Mouse (Mus musculus) heart, adult 18-20 months (tissue): ENCODE measurements at regions not wholly inside any gene's neighbourhood (a gene's known extent, or its start where the extent isn't known, plus 50 kb on each side); places are given as distances from the start of the nearest gene placed in this dataset.

ENCODE experiments used
- DNase-seq, 2 experiments: peaks; one replicate each; pipeline ENCODE4 v3.0.0; 2021 to 2022; ENCODE audit warnings: mixed read lengths in 1 of 2

- peak; percentile 14 to 63 for DNase-seq
Measured at GRCm38 (mm10) chr8:79587258-79587657, 52.2 kb upstream of the Otud4 start.

DNA sequence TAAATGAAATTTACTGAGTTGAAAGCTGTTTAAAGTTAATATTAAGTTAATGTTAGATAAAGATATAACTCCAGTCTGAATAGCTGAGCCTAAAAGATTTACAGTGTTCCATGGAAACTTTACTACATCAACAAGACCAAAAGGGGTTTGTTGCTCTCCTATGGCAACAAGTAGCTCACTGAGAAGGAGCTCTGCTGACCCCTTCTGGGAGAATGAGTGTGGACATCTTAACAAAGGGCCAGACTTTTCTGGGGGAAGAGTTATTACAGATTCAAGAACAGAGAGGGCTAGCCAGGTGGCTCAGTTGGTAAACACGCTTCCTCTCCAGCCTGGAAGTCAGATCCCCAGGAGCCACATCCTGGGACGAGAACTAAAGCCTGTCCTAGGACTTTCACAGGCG, 54.5 kb upstream of the Otud4 start:
- peak; percentile 51 to 80 for DNase-seq

GRCm38 (mm10) chr8:79583326-79583725, 56.1 kb upstream of the Otud4 start:
- DNase-seq = peak; percentile 11 to 21

DNA sequence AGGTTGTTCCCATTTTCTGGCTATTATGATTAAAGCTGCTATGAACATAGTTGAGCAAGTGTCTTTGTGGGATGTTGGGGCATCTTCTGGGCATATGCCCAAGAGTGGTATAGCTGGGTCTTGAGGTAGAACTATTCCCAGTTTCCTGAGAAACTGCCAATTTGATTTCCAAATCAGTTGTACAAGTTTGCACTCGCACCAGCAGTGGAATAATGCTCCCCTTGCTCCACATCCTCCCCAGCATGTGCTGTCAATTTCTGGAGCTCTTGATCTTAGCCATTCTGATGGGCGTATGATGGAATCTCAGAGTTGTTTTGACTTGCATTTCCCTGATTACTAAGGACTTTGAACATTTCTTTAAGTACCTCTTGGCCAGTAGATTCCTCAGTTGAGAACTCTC, 57.2 kb upstream of the Otud4 start:
- no peak for DNase-seq

DNA sequence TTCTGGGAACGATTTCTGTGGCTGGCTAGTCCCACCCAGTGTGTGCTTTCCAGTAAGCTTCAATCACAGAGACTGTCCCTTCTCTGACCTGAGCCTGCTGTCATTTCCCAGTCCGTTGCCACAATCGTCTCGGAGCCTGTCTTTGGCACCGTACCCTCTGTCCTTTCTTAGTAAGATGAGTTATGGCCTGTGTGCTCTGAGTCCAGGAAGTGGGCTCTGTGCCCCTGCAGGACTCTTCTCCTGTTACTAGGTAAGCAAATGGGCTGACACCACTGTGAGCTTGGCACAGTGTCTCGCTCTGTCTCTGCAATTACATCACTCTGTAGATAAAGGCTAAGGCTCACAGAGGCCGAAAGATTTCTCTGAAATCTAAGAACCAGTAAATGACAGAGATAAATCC, 63.3 kb upstream of the Otud4 start:
- peak; percentile 11 to 12 for DNase-seq

GRCm38 (mm10) chr8:79575175-79575734, 64.2 kb upstream of the Otud4 start:
- no peak for DNase-seq

DNA sequence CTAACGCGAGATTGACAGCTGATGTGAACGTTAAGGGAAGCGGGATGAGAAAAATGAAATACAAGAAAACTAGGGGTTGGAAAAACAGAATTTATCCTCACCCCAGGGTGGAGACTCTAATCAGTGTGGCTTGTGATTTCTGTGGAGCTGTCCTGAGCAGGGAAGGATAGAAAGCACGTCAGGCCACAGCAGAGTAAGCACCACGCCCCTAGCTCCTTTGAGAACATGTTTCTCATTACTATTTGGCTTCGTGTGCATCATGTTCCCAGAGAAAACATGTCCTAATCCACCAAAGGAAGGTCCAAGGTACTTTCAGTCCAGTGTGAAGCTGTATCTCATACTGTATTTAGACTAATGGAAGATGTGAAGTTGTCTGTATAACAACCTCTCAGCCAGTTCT, 65.9 kb upstream of the Otud4 start:
- no peak for DNase-seq

DNA sequence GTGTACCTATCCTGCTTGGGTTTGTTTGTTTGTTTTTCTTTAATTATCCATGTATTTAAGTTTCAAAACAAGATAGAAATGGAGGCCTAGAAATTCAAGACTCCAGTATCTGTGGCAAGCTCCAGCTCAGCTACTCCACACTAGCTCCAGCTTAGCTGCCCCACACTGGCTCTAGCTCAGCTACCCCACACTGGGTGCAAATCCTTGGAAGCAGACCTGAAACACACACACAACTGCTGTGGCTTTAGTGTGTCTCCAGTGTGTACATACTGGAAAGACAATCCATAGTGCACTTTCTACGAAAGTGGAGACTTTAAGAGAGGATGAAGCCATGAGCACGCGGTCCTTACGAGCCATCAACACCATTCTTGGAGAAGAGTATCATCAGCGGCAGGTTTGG, 66.9 kb upstream of the Otud4 start:
- no peak for DNase-seq

DNA sequence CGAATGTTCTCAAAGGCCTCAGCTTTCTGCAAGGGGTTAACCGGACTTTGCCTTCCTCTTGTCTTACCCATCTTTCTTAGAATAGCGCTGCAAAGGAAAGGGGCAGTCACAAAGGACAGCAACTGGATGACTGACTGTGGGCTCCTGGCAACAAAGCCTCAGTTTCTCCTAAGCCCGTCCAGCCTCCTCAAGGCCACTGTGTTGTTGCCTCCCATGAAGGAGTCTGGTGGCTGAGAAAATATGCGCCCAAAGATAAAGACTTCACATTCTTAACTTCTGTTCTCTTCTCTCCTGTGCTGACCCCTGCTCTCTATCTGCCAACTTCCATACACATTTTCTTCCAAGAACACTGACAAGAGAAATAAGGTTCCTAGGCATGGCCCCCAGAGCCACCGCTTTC, 76.3 kb upstream of the Otud4 start:
- DNase-seq = no peak

DNA sequence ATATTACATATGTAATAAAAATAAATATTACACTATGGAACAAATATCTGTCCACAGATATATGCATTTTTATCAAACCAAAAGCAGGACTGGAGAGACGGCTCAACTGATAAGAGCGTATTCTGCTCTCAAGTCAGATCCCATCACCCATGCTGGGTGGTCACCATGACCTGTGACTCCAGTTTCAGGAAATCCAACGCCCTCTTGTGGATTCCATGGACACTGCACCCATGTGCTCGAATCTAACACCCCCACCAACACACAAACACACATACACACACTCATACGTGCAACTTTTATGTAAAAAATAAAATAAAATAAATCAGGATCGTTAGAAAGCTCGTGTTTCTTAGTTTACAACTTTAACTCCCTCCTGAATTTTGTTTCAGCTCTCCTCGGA, 76.7 kb upstream of the Otud4 start:
- peak in 1 of 2 experiments; percentile 49 for DNase-seq

GRCm38 (mm10) chr8:79562071-79562581, 77.3 kb upstream of the Otud4 start:
- DNase-seq = peak; percentile 56 to 64

DNA sequence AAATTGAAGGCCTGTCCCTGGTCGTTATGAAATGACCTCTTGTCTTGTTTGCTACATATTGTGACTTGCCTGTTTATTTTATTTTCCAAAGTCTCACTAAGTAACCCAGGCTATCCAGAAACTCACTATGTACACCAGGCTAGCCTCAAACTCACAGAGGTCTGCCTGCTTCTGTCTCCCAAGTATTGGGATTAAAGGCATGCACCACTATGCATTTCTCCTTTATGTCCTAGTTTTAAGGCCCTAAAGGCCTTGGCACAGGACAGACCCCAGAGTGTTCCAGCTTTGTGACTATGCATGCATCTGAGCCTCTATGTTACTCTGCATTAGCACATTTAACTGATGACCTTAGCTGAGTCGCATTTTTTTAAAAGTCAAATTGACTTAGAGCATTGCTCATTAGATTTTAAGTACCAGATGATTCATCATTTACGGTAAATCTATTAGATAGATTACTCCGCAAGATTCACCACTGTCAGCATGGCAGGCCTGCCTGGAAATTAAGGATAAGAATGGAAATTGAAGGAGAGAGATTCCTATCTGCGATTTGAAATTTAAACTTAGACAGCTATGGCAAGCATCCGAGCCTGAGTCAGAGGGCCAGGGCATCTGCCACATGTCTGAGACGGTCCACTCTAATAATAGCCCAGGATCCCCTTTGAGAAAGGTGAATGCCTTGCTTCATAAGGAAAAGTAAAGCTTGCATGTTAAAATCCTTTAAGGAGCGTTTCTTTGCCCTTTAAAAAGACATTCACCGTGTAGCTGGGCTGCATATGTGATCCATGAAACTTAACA, 78.0 kb upstream of the Otud4 start:
- no peak for DNase-seq

DNA sequence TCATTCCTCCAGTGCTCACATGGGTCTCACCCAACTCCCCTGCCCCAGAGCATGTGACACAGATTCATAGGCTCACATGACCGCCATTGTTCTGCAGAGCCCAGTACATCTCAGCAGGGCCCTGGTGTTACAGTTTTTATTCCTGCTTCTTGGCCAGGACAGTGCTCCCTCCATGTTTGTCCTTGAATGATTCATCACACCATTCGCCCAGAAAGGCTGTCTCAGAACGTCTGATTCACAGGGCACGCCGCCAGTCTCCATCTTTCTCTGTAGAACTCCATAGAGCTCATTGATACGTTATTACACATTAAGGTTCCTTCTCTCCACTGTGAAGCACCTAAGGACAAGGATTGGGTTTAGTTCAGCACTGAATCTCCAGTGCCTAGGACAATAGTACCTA, 79.9 kb upstream of the Otud4 start:
- no peak for DNase-seq

- DNase-seq = no peak
Measured at GRCm38 (mm10) chr8:79554311-79554710, 85.1 kb upstream of the Otud4 start.

- DNase-seq = peak in 1 of 2 experiments; percentile 7
Measured at GRCm38 (mm10) chr8:79550151-79550550, 89.3 kb upstream of the Otud4 start.

DNA sequence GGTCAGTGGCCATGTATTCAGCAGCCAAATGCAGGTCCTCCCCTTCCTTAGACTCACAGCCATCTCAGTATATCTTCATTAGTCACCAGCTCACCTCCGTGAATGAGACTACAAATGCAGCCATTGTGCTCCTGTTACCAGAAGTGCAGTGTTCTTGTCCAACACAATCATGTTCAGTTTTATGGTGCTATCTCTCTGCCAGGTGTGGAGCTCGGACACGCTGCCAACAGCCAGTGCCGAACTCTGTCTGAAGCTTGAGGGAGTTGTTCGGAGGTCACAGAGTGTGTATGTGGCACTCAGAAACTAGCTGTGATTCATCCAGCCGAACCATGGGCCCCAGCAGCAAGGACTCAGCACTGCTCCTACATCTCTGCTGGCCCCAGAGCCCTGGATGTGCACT, 91.3 kb upstream of the Otud4 start:
- DNase-seq = no peak

DNA sequence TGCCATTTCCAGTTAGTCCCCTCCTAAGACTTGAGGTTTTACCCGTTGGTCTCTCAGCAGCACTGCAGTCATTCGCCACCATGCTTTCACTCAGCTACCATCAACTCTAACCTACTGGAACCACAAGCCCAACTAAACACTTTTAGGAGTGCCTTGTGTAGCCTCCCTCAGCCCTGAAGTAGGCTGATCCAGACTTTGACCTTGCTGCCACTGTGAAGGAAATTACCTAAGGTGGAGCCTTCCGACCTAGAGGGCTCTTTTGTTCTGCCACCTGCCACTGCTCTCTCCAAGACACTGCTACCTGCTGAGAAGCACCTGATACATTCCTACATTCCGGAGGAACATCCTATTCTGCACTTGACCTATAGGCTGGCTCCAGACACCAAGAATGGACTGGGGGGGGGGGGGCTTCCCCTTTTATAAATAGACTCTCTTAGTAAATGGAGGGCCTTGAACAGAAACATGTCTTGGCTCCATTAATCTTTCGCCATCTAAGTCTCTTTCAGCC, 93.5 kb upstream of the Otud4 start:
- no peak for DNase-seq

GRCm38 (mm10) chr8:79542461-79542860, 97.0 kb upstream of the Otud4 start:
- DNase-seq = no peak

- DNase-seq = no peak
Measured at GRCm38 (mm10) chr8:79540053-79540452, 99.4 kb upstream of the Otud4 start.

- no peak for DNase-seq
Measured at GRCm38 (mm10) chr8:79534271-79534889, 105.0 kb upstream of the Otud4 start.

DNA sequence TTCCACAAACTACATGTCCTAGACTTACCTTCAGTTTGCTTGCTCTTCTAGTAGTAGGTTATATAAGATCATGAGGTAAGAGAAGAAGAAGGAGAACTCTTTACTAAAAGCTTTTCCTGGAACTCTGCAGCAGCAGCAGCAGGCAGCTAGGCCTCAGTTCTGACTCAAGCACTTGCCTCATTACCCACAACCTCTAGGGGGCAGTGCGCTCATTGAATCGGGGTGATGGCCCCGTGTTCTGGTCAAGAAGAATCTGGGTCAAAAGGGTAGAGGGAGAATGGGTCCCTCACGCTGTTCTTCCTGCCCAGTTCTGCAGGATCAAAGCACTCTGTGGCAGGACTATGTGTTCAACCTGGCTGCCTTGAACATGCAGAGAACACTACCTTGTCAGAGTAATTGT, 109.9 kb upstream of the Otud4 start:
- DNase-seq = peak in 1 of 2 experiments; percentile 14

DNA sequence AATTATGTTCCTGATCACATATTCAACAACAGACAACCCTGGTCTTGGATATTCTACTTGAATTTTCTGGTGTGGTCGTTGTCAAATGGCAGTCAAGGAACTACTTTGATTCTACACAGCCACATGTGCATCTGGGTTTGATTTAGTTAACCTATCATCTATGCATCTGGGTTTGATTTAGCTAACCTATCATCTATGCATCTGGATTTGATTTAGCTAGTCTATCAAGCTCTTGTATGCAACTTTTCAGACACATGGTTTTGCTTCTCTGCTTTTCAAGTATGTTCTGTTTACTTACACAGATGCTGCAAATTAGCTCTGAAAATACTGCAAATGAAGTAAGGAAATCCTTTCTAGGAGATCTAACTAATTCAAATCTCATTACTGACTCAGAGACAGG, 117.4 kb upstream of the Otud4 start:
- DNase-seq = no peak

- DNase-seq = no peak
Measured at GRCm38 (mm10) chr8:79518966-79519365, 119.6 kb upstream of the Smad1 start.
